Mouse (Mus musculus) brain, adult 2 months (tissue): ENCODE measurements at regions not wholly inside any gene's neighbourhood (a gene's known extent, or its start where the extent isn't known, plus 50 kb on each side); places are given as distances from the start of the nearest gene placed in this dataset.

ENCODE experiments used
- DNase-seq: peaks from one replicate; pipeline ENCODE4 v3.0.0; 2011; ENCODE audit warnings: low read depth, low spot score

DNA sequence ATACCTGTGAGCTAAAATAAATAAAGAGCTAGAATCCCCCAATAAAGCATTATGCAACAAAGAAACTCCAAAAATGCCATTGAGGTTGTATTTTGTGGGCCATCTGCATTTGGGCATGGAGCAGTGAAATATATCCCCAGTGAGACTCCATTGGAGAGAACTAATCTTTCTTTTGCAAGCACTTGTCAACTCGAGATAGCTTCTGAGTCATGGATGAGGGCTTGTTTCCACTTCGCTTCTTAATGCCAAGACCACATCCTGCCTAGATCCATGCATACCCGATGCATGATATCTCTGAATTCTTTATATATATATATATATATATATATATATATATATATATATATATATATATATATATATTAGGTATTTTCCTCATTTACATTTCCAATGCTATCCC lies 349.0 kb upstream of the Slc8a1 start:
- no peak for DNase-seq

DNA sequence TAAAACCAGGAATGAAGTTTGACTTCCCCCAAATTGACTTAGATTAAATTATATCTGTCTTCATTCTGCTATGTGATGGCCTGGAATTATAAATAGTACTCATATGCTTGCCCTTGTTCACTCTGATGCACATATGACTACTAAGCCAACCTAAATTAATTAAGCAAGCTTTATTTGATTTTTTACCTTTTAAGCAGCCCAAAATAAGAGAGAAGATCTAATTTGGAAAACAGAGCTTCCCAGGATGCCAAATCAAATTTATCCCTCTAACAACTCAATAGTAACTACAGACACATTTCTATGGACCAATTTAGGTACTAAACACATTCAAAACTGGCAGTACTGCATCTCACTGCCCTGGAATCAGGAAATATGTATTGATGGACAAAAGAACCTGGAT lies 342.1 kb upstream of the Slc8a1 start:
- no peak for DNase-seq
